Mouse (Mus musculus) olfactory bulb, adult 2 months (tissue): ENCODE results near the gene Tmed2. TPM values are rescaled to one million over a fixed set of nuclear protein-coding genes. Genes with fewer than 3 reads are reported as not detected.

Experiments
- H3K27ac ChIP-seq: fragments of 200-500 bp; 2 replicates; pipeline ENCODE4 v1.5.1; 2012; ENCODE audit warnings: low read depth, low read length; ENCODE audit not compliant: insufficient read depth
- H3K4me1 ChIP-seq: fragments of 200-500 bp; 2 replicates; pipeline ENCODE4 v1.6.1; 2012; ENCODE audit warnings: low read length; ENCODE audit not compliant: control insufficient read depth, insufficient read depth
- H3K4me3 ChIP-seq: fragments of 200-500 bp; 2 replicates; pipeline ENCODE4 v1.5.1; 2012; ENCODE audit warnings: mild to moderate bottlenecking, low read depth, low read length, moderate library complexity; ENCODE audit not compliant: insufficient read depth
- CTCF ChIP-seq: fragments of 200-500 bp; IDR thresholded peaks from 2 replicates; pipeline ENCODE4 v1.5.1; 2012; ENCODE audit warnings: low read depth, mild to moderate bottlenecking, low read length, moderate library complexity; ENCODE audit not compliant: insufficient read depth
- POLR2A ChIP-seq: fragments of 200-500 bp; IDR thresholded peaks from 2 replicates; pipeline ENCODE4 v1.6.1; 2012; ENCODE audit warnings: mild to moderate bottlenecking, low read depth, low read length, moderate library complexity; ENCODE audit not compliant: insufficient read depth
- WGBS: fragments of 180-500 bp; shearing (Covaris S2); methylation state at CpG from one replicate; pipeline ENCODE4 v1.1.7; 2018; 5-methylcytosine and 5-hydroxymethylcytosine counted together
- polyA plus RNA-seq: library from polyadenylated mRNA; stranded (reverse); fragments of >200 nt; gene quantifications from 2 replicates; pipeline ENCODE4 v1.2.4, GENCODE M21; 2012; ENCODE audit warnings: low replicate concordance; ENCODE audit not compliant: missing spikeins, insufficient read depth, insufficient read length

Gene Tmed2
- polyA plus RNA-seq, 1 experiment = not detected

DNA sequence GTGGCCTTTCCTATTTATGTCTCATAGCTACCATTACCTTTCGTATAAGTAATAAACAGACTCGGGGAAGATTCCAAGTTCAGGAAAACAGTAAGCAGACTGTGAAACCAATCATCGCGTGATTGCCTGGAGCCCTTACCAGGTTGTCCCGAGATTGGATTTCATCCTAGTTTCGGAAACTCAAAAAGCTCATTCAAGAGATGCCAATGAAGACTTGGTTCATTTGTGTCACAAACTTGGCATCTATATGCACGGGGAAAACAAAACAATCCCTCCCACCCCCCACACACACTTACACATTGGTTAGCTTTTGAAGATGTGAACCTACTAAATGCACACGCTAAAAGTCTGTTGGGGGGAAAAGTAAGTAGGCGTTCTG lies 11.6 kb downstream of the Tmed2 start:
- Histone ChIP-seq H3K27ac (no peak overlapping the region), H3K4me3 (no peak overlapping the region), H3K4me1 (peaks cover 2% of the 10 kb centered on the region; the same call in 1 of the 2 replicates)
- TF ChIP-seq POLR2A = no peak
- no peak for TF ChIP-seq CTCF
- WGBS = 3% methylated on average over 9 of the region's 9 CpGs

DNA sequence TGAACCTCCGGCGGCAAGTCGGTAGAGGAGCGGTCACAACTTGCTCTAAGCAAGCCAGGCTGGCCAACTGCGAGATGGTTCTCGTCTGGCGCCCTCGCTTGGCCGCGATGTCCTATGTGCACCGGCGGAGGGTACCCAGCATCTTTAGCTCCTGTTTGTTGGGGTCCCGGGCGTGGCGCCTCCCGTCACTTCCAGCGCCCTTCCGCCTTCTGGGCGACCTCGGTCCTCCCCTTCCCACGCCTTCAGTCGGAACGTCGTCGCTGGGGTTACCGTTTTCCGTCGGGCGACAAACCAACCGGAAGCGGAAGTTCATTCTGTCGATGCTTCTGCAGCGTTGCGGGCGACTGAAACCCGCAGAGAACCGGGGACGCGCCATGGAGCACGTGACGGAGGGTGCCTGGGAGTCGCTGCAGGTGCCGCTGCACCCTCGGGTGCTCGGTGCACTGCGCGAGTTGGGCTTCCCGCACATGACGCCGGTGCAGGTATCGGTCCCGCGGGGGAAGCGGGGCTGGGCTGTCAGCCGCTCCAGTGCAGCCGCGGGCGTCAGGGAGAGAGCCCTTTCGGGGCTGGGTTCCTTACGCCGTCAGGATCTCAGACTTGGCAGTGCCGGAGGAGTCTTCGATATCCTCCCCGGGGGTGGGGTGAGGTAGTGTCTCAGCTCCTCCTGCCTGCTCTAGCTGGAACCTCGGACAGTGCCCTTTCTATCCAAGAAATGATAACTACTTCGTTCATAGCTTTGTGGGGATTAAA lies 12.2 kb downstream of the Tmed2 start, which contains the start of gene Ddx55:
Gene Ddx55 (plus strand): TSS at position 307 of the 750 bp plus-strand sequence.
- peak; percentile 72; the same call in 1 of the 2 replicates for TF ChIP-seq POLR2A
- no peak for TF ChIP-seq CTCF
- Histone ChIP-seq H3K4me3 (peak within 1 kb of the TSS; percentile 86), H3K27ac (peak within 1 kb of the TSS; percentile 56; the same call in 1 of the 2 replicates), H3K4me1 (peaks cover 2% of the 10 kb centered on the region; the same call in 1 of the 2 replicates)
- under 1% methylated on average over 66 of the region's 66 CpGs for WGBS

DNA sequence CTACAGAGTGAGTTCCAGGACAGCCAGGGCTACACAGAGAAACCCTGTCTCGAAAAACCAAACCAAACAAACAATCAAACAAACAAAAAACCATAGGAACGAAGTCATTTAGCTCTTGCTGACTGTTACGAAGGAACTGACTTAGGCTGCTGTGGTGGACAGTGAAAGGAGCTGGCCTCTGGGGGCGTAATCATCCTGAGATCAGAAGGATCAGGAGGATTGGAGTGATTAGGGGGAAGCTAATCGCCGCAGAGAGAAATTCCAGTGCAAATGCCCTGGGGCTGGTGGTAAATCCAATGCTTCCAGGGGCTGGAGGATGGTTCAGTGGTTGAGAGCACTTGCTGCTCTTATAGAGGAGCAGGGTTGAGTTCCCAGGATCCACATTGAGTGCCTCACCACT lies 13.1 kb downstream of the Tmed2 start:
- TF ChIP-seq CTCF = no peak
- TF ChIP-seq POLR2A = no peak
- Histone ChIP-seq H3K4me1 (peaks cover 2% of the 10 kb centered on the region; the same call in 1 of the 2 replicates), H3K27ac (no peak overlapping the region), H3K4me3 (no peak overlapping the region)
- WGBS = 64% methylated on average over 6 of the region's 6 CpGs

DNA sequence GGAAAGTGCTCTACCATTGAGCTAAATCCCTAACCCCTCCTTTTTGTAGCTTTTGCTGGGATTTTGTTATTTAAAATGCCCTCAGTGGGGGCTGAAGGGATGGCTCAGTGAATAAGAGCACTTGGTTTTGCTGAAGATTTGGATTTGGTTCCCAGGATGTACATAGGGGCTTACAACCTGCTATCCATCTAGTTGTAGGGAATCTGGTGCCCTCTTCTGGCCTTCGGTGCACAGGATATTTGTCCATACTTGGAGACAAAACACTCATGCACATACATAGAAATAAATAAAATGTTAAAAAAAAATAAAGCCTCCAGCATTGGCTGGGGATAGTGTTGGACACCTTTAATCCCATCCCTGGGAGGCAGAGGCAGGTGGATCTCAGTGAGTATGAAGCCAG lies 14.7 kb downstream of the Tmed2 start:
- Histone ChIP-seq H3K4me1 (peaks cover 2% of the 10 kb centered on the region; the same call in 1 of the 2 replicates), H3K27ac (no peak overlapping the region), H3K4me3 (no peak overlapping the region)
- WGBS = 73% methylated on average over 1 of the region's 1 CpGs
- TF ChIP-seq POLR2A (no peak), CTCF (no peak)

DNA sequence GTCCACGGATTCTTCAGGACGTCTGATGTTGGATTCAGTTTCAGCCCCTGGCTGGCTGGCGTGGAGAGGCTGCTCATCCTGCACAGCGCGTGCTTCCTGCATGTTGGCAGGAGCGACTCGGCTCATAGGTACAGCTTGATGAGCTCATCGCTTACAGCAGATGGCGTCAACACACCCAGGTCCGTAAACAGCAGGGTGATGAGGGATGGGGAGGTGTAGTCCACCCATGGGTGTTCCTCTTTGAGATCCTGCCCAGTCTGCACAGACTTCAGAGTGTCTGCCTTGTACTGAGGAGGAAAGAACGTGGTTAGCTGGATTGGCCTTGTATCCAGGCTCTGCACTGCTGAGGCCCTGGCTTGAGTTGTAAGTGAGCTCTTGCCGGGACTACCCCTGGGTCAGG lies 30.6 kb downstream of the Tmed2 start:
- no peak overlapping the region for H3K27ac ChIP-seq
- TF ChIP-seq POLR2A = no peak
- no peak for TF ChIP-seq CTCF
- H3K4me1 ChIP-seq = no peaks in the 10 kb centered on the region
- H3K4me3 ChIP-seq = no peak overlapping the region
- 84% methylated on average over 12 of the region's 12 CpGs for WGBS

DNA sequence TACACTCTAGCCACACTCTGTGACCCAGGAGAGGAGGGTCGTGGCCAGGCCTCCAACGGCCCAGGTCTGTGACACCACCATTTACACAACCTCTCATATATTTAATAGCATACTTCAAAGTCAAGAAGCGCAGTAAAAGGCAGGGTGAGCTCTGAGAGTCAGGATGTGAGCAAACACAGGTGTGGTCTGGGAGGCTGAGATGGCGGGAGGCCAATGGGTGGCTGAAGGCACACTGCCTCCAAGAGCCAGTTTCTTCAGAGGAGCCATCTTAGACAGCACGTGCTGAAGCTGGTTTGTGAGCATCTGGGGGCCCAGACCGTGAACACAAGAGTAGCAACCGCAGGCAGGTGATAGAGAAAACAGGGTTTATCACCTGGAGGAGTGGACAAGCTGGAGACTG lies 35.0 kb downstream of the Tmed2 start:
- WGBS = 93% methylated on average over 7 of the region's 7 CpGs
- Histone ChIP-seq H3K4me3 (no peak overlapping the region), H3K4me1 (peaks cover 9% of the 10 kb centered on the region), H3K27ac (no peak overlapping the region)
- TF ChIP-seq CTCF (no peak), POLR2A (no peak)

DNA sequence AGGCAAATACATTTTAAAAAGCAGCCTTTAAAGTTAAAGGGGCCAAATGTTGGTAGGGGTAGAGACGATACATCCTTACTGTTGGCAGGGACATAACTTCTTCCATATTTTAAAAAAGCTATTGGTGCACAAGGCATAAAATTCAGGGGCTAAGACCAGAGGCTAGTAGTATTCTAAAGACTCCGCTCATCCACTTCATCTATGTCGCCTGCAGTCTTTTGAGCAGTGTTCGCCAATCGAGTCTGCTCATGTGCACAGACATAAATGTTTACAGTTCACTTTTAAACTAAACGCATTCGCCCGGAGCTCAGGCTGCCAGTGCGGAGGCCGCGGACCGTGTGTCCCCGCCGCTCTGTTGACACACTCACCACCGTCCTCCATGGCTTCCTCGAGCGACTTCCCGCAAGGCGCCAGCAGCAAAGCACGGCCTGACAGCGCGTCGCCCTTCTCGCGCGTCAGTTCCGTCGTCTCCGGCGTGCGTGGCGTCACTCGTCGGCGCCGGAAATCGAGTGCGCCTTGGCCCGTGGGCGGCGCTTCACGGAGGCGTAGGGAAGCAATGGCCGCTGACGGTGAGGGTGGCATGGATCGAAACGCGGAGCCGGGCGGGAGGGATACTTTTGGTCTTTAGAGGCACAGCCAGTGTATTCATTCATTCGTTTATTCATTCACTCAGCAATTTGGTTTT lies 38.3 kb downstream of the Tmed2 start, which contains the start of the genes Eif2b1 and Gtf2h3:
Gene Eif2b1 (minus strand): TSS at position 499 of the 685 bp plus-strand sequence.
Gene Gtf2h3 (plus strand): TSS at position 508 of the 685 bp plus-strand sequence.
- WGBS = 1% methylated on average over 51 of the region's 51 CpGs
- H3K4me3 ChIP-seq = peak within 1 kb of the TSS; percentile 68
- H3K27ac ChIP-seq = peak within 1 kb of the TSS; percentile 34; the same call in 1 of the 2 replicates
- peak; percentile 95 for TF ChIP-seq POLR2A
- TF ChIP-seq CTCF = 0 out of 2 replicates have a peak, but pooled peaks have one; percentile 17
- H3K4me1 ChIP-seq = peaks cover 9% of the 10 kb centered on the region

DNA sequence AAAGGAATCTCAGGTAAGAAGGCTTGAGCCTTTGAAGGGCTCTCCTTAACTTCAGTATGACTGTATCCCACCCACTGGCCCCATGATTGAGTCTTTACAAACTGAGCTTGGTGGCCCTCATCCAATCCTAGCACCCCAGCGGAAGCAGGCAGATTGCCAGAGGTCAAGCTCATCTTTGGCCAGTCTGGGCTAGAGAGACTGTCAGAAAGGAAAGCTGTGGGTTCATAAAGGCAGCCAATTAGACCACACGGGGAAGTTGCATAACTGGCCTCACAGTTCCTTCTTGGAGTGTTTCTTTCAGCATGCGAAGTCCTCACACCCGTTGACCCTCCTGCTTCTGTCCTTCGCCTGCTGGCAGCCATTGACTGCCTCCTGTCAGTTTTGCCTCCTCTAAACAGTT lies 42.0 kb downstream of the Tmed2 start:
- Histone ChIP-seq H3K4me3 (no peak overlapping the region), H3K27ac (no peak overlapping the region), H3K4me1 (peaks cover 5% of the 10 kb centered on the region)
- WGBS = 87% methylated on average over 5 of the region's 5 CpGs
- no peak for TF ChIP-seq CTCF
- no peak for TF ChIP-seq POLR2A

DNA sequence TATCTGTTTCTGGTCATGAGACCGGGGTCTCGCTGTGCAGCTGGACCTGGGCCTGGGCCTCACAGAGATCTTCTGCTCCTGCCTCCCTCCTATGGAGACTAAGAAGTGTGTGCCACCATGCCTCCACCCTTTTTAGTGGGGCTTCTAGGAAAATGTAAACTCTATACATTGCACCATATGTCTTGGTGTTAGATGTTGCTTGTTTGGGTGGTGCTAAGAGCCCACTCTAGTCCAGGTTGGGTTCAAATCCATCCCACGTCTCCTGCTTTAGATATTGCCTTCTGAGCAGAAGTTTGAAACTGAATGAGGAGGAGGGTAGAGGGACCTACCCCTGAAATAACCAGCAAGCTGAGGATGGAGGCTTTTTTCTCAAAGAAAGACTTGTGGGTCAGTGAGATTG lies 52.3 kb downstream of the Tmed2 start:
- no peak overlapping the region for H3K27ac ChIP-seq
- WGBS = 98% methylated on average over 3 of the region's 3 CpGs
- no peaks in the 10 kb centered on the region for H3K4me1 ChIP-seq
- H3K4me3 ChIP-seq = no peak overlapping the region
- no peak for TF ChIP-seq POLR2A
- no peak for TF ChIP-seq CTCF
